Mouse (Mus musculus): ENCODE data around the gene M6pr.

DNA sequence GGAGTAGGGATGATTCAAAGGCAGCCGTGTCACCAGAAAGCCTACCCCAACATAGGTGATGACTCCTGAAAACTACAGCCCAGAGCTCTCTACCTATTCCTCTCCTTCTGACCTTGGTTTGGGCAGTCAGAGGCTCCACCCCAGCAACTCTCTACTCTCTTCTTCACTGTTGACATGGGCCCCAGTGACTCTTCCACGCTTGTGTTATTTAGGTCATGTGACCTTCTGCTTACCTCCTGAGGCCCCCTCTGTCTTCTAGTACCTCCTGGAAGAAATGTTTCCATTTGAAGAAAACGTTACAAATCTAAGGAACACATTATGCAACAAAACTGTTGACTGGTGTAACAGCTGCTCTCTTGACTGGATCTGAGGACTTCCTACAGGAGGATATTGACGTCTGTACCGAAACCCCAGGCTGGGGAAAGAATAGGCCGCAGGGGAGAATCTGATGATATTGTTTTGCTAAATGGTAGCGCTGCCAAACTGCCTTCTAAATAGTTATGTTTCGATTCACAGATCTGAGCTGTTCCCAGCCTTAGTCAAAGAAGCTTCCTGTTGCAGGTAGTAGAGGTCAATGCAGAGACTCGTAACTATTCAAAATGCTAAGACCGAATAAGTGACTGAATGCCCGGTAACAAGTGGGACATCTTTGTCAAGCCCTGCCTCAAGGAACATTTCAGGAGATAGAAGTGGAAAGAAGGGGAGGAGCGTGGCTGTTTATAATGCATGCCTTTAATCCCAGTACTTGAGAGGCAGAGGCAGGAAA is 3.5 kb upstream of the M6pr start:
- no peak for TF ChIP-seq CTCF (IDR thresholded peaks at IDR 0.05; ENCODE audit: control insufficient read depth, insufficient read depth, insufficient read length)
- TF ChIP-seq MYOD1 (IDR thresholded peaks at IDR 0.05; ENCODE audit: control insufficient read depth, insufficient read length, low read depth) = no peak

Data from C2C12 (cell line).